1 mouse cellular context compared by ENCODE assay signal in the genomic region with DNA sequence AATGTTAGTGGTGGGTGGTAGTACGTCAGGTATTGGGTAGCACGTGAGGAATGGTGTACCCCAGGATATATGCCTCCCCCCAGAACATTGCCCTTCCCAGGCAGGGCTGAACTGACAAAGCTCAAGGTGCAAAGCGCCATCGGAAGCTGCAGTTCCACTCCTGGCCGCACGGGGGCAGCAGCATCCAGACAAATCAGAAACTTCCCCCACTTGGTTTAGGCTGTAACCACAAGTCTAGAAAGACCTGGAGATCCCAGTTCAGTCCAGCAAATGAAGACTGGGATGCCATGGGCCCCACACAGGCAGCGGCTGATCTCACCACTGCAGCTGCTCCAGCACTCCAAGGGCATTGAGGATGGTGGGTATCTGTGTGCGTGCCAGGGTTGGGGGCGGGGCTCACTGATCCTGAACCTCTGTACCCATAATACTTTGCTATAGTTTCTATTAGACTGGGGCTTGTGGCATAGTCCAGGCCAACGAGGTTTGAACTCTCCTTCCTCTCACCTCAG.
TF ChIP-seq lines count a peak whose summit lies in the region.

No protein-coding gene starts in this region.

TF ChIP-seq in CH12.LX, 34 proteins besides CTCF, POLR2A, EP300 and RAD21 (continued from another document):
- TF ChIP-seq ZC3H11A (IDR thresholded peaks at IDR 0.05; ENCODE audit: low read depth, low read length) (peak; percentile 4; the same call in 1 of the 2 replicates), MEF2A (IDR thresholded peaks at IDR 0.05; ENCODE audit: borderline replicate concordance, low read depth, low read length) (no peak)
